Mouse (Mus musculus): ENCODE measurements around the gene Ubl3. TPM values are rescaled to one million over a fixed set of nuclear protein-coding genes. Genes with fewer than 3 reads are reported as not detected.

Ubl3 gene
- polyA plus RNA-seq, 1 experiment from 2014 or later: 15.4 TPM

GRCm38 (mm10) chr5:148489724-148490193 is 62.8 kb downstream of the Ubl3 start:
- H3K9me3 ChIP-seq (replicated peaks; ENCODE audit: control insufficient read depth, low read length): no peaks in the 10 kb centered on the region
- no peak for ATAC-seq (ENCODE audit: low read depth)
- H3K27me3 ChIP-seq (ENCODE audit: control insufficient read depth, insufficient read depth, low read depth, low read length): no peaks in the 10 kb centered on the region
- H3K4me2 ChIP-seq (ENCODE audit: low read depth, low read length): no peak overlapping the region
- H3K9ac ChIP-seq (ENCODE audit: low read depth, low read length): no peak overlapping the region
- no peak overlapping the region for H3K27ac ChIP-seq (ENCODE audit: low read length)
- H3K4me1 ChIP-seq (ENCODE audit: control insufficient read depth, low read depth, low read length): no peaks in the 10 kb centered on the region
- WGBS (ENCODE audit: insufficient replicate concordance): 51% methylated on average over 10 of the region's 10 CpGs
- no peak overlapping the region for H3K4me3 ChIP-seq (ENCODE audit: low read depth, low read length)
- H3K36me3 ChIP-seq (ENCODE audit: control insufficient read depth, insufficient read depth): no peaks in the 10 kb centered on the region

- no peak overlapping the region for H3K4me2 ChIP-seq (ENCODE audit: low read depth, low read length)
- no peak for ATAC-seq (ENCODE audit: low read depth)
Measured at GRCm38 (mm10) chr5:148488891-148489723, 63.5 kb downstream of the Ubl3 start.

GRCm38 (mm10) chr5:148486202-148486601 is 66.4 kb downstream of the Ubl3 start:
- no peaks in the 10 kb centered on the region for H3K9me3 ChIP-seq (replicated peaks; ENCODE audit: control insufficient read depth, low read length)
- no peaks in the 10 kb centered on the region for H3K27me3 ChIP-seq (ENCODE audit: control insufficient read depth, insufficient read depth, low read depth, low read length)
- no peak overlapping the region for H3K27ac ChIP-seq (ENCODE audit: low read length)
- no peak overlapping the region for H3K4me3 ChIP-seq (ENCODE audit: low read depth, low read length)
- no peaks in the 10 kb centered on the region for H3K4me1 ChIP-seq (ENCODE audit: control insufficient read depth, low read depth, low read length)
- no peaks in the 10 kb centered on the region for H3K36me3 ChIP-seq (ENCODE audit: control insufficient read depth, insufficient read depth)
- no peak for ATAC-seq (ENCODE audit: low read depth)
- H3K4me2 ChIP-seq (ENCODE audit: low read depth, low read length): no peak overlapping the region
- 68% methylated on average over 11 of the region's 11 CpGs for WGBS (ENCODE audit: insufficient replicate concordance)
- H3K9ac ChIP-seq (ENCODE audit: low read depth, low read length): no peak overlapping the region

More at GRCm38 (mm10) chr5:148488891-148489723, 63.5 kb downstream of the Ubl3 start:
- Histone ChIP-seq H3K27ac (ENCODE audit: low read length) (no peak overlapping the region), H3K9ac (ENCODE audit: low read depth, low read length) (no peak overlapping the region), H3K36me3 (ENCODE audit: control insufficient read depth, insufficient read depth) (no peaks in the 10 kb centered on the region), H3K27me3 (ENCODE audit: control insufficient read depth, insufficient read depth, low read depth, low read length) (no peaks in the 10 kb centered on the region), H3K4me1 (ENCODE audit: control insufficient read depth, low read depth, low read length) (no peaks in the 10 kb centered on the region), H3K4me3 (ENCODE audit: low read depth, low read length) (no peak overlapping the region), H3K9me3 (replicated peaks; ENCODE audit: control insufficient read depth, low read length) (no peaks in the 10 kb centered on the region)
- WGBS (ENCODE audit: insufficient replicate concordance): 48% methylated on average over 13 of the region's 13 CpGs

- 51% methylated on average over 3 of the region's 3 CpGs for WGBS (ENCODE audit: insufficient replicate concordance)
- Histone ChIP-seq H3K4me1 (ENCODE audit: control insufficient read depth, low read depth, low read length) (no peaks in the 10 kb centered on the region), H3K4me2 (ENCODE audit: low read depth, low read length) (no peak overlapping the region), H3K36me3 (ENCODE audit: control insufficient read depth, insufficient read depth) (no peaks in the 10 kb centered on the region), H3K27me3 (ENCODE audit: control insufficient read depth, insufficient read depth, low read depth, low read length) (no peaks in the 10 kb centered on the region), H3K27ac (ENCODE audit: low read length) (no peak overlapping the region), H3K4me3 (ENCODE audit: low read depth, low read length) (no peak overlapping the region), H3K9me3 (replicated peaks; ENCODE audit: control insufficient read depth, low read length) (no peaks in the 10 kb centered on the region), H3K9ac (ENCODE audit: low read depth, low read length) (no peak overlapping the region)
- no peak for ATAC-seq (ENCODE audit: low read depth)
Measured at GRCm38 (mm10) chr5:148481745-148482144, 70.8 kb downstream of the Ubl3 start.

GRCm38 (mm10) chr5:148474346-148474745 is 78.2 kb downstream of the Ubl3 start:
- ATAC-seq (ENCODE audit: low read depth): no peak
- Histone ChIP-seq H3K27me3 (ENCODE audit: control insufficient read depth, insufficient read depth, low read depth, low read length) (no peaks in the 10 kb centered on the region), H3K4me1 (ENCODE audit: control insufficient read depth, low read depth, low read length) (no peaks in the 10 kb centered on the region), H3K9me3 (replicated peaks; ENCODE audit: control insufficient read depth, low read length) (no peaks in the 10 kb centered on the region), H3K4me2 (ENCODE audit: low read depth, low read length) (no peak overlapping the region), H3K4me3 (ENCODE audit: low read depth, low read length) (no peak overlapping the region), H3K9ac (ENCODE audit: low read depth, low read length) (no peak overlapping the region), H3K36me3 (ENCODE audit: control insufficient read depth, insufficient read depth) (no peaks in the 10 kb centered on the region), H3K27ac (ENCODE audit: low read length) (no peak overlapping the region)
- WGBS (ENCODE audit: insufficient replicate concordance): 63% methylated on average over 7 of the region's 7 CpGs

- Histone ChIP-seq H3K9ac (ENCODE audit: low read depth, low read length) (no peak overlapping the region), H3K9me3 (replicated peaks; ENCODE audit: control insufficient read depth, low read length) (no peaks in the 10 kb centered on the region), H3K36me3 (ENCODE audit: control insufficient read depth, insufficient read depth) (no peaks in the 10 kb centered on the region), H3K27ac (ENCODE audit: low read length) (no peak overlapping the region), H3K4me1 (ENCODE audit: control insufficient read depth, low read depth, low read length) (no peaks in the 10 kb centered on the region), H3K4me3 (ENCODE audit: low read depth, low read length) (no peak overlapping the region), H3K4me2 (ENCODE audit: low read depth, low read length) (no peak overlapping the region), H3K27me3 (ENCODE audit: control insufficient read depth, insufficient read depth, low read depth, low read length) (no peaks in the 10 kb centered on the region)
- WGBS (ENCODE audit: insufficient replicate concordance): 49% methylated on average over 14 of the region's 14 CpGs
- ATAC-seq (ENCODE audit: low read depth): no peak
Measured at GRCm38 (mm10) chr5:148468626-148469441, 83.8 kb downstream of the Ubl3 start.

- no peaks in the 10 kb centered on the region for H3K9me3 ChIP-seq (replicated peaks; ENCODE audit: control insufficient read depth, low read length)
- H3K27me3 ChIP-seq (ENCODE audit: control insufficient read depth, insufficient read depth, low read depth, low read length): no peaks in the 10 kb centered on the region
- no peaks in the 10 kb centered on the region for H3K36me3 ChIP-seq (ENCODE audit: control insufficient read depth, insufficient read depth)
- H3K4me2 ChIP-seq (ENCODE audit: low read depth, low read length): no peak overlapping the region
- H3K9ac ChIP-seq (ENCODE audit: low read depth, low read length): no peak overlapping the region
- no peak overlapping the region for H3K27ac ChIP-seq (ENCODE audit: low read length)
- H3K4me1 ChIP-seq (ENCODE audit: control insufficient read depth, low read depth, low read length): no peaks in the 10 kb centered on the region
- no peak for ATAC-seq (ENCODE audit: low read depth)
- WGBS (ENCODE audit: insufficient replicate concordance): 47% methylated on average over 8 of the region's 8 CpGs
- no peak overlapping the region for H3K4me3 ChIP-seq (ENCODE audit: low read depth, low read length)
Measured at GRCm38 (mm10) chr5:148466933-148467607, 85.5 kb downstream of the Ubl3 start.

- Histone ChIP-seq H3K9me3 (replicated peaks; ENCODE audit: control insufficient read depth, low read length) (no peaks in the 10 kb centered on the region), H3K4me2 (ENCODE audit: low read depth, low read length) (no peak overlapping the region), H3K4me3 (ENCODE audit: low read depth, low read length) (no peak overlapping the region), H3K9ac (ENCODE audit: low read depth, low read length) (no peak overlapping the region), H3K27ac (ENCODE audit: low read length) (no peak overlapping the region), H3K36me3 (ENCODE audit: control insufficient read depth, insufficient read depth) (no peaks in the 10 kb centered on the region), H3K4me1 (ENCODE audit: control insufficient read depth, low read depth, low read length) (no peaks in the 10 kb centered on the region), H3K27me3 (ENCODE audit: control insufficient read depth, insufficient read depth, low read depth, low read length) (no peaks in the 10 kb centered on the region)
- 66% methylated on average over 5 of the region's 5 CpGs for WGBS (ENCODE audit: insufficient replicate concordance)
- ATAC-seq (ENCODE audit: low read depth): no peak
Measured at GRCm38 (mm10) chr5:148466116-148466515, 86.5 kb downstream of the Ubl3 start.

Measured in liver, embryonic 16.5 days (tissue).